In genomic region chr11:98981997-98982772, GRCm38 (mm10) we compare ENCODE assay signal across 9 mouse cellular contexts. TPM values are rescaled to one million over a fixed set of nuclear protein-coding genes. Genes with fewer than 3 reads are reported as not detected.
DNase-seq lines count a peak whose midpoint lies in the region; ATAC-seq and TF ChIP-seq lines count a peak whose summit lies in the region.
"Had no signal": no experiment of that assay in that cellular context is flagged by ENCODE, and none has a peak within 500 bp of the region (broad histone marks: within the 10 kb centered on the region; RNA-seq: fewer than 3 reads in every experiment).

No protein-coding gene starts in this region.

- no peaks in the 10 kb centered on the region for H3K9me3 ChIP-seq in heart, embryonic 16.5 days (replicated peaks; ENCODE audit: control insufficient read depth, low read length)
- H3K9me3 ChIP-seq in lung, postnatal 0 days (ENCODE audit: low read length) = no peaks in the 10 kb centered on the region

- peak overlapping the region; percentile 81 for H3K9ac ChIP-seq in heart, embryonic 16.5 days (ENCODE audit: low read length)
- no peak overlapping the region for H3K9ac ChIP-seq in lung, postnatal 0 days (replicated peaks; ENCODE audit: low read depth)

- peak overlapping the region; percentile 99 for H3K4me2 ChIP-seq in heart, embryonic 16.5 days (ENCODE audit: low read depth, low read length)
- peak overlapping the region; percentile 98 for H3K4me2 ChIP-seq in lung, postnatal 0 days (replicated peaks; ENCODE audit: low read depth, low read length)

- H3K36me3 ChIP-seq in heart, embryonic 16.5 days (ENCODE audit: control insufficient read depth, insufficient read depth) = no peaks in the 10 kb centered on the region
- H3K36me3 ChIP-seq in lung, postnatal 0 days (ENCODE audit: insufficient read depth, low read length) = no peaks in the 10 kb centered on the region

- peaks cover 27% of the 10 kb centered on the region for H3K4me1 ChIP-seq in heart, embryonic 16.5 days (ENCODE audit: control insufficient read depth, insufficient read depth, low read length)
- peaks cover 3% of the 10 kb centered on the region; the same call in 1 of the 2 replicates for H3K4me1 ChIP-seq in lung, postnatal 0 days (ENCODE audit: insufficient read depth, low read depth, low read length)

- TF ChIP-seq CTCF in lung, postnatal 0 days (IDR thresholded peaks at IDR 0.05) = peak; percentile 81

- no peaks in the 10 kb centered on the region; the same call in 1 of the 2 replicates for H3K27me3 ChIP-seq in heart, embryonic 16.5 days (ENCODE audit: control insufficient read depth, insufficient read depth, low read length)
- no peaks in the 10 kb centered on the region; the same call in 1 of the 2 replicates for H3K27me3 ChIP-seq in lung, postnatal 0 days (replicated peaks; ENCODE audit: insufficient read depth, low read length)

- ATAC-seq in common myeloid progenitor, adult 5-6 weeks (replicated peaks; ENCODE audit: low read depth, poor library complexity, severe bottlenecking) = peak; percentile 51
- ATAC-seq in heart, embryonic 16.5 days (replicated peaks; ENCODE audit: extremely low read depth, insufficient read depth, low FRiP score) = peak; percentile 43
- peak; percentile 60 for ATAC-seq in lung, postnatal 0 days

- H3K4me3 ChIP-seq in heart, embryonic 16.5 days (ENCODE audit: low read length) = peak overlapping the region; percentile 69
- H3K4me3 ChIP-seq in lung, postnatal 0 days (ENCODE audit: low read depth, low read length) = peak overlapping the region; percentile 55

- peak overlapping the region; percentile 49; the same call in 1 of the 2 replicates for H3K27ac ChIP-seq in heart, embryonic 16.5 days (ENCODE audit: low read length)
- no peak overlapping the region for H3K27ac ChIP-seq in lung, postnatal 0 days (ENCODE audit: low read length)
- H3K27ac ChIP-seq: macrophage had no signal

- peak; percentile 51 to 55 for DNase-seq in adrenal gland, adult 18-20 months (ENCODE audit: low spot score in 2 of 2)
- no peak for DNase-seq in adrenal gland, adult 8-10 months
- peak; percentile 86 for DNase-seq in MN1 (ENCODE audit: low spot score)
- peak; percentile 74 for DNase-seq in kidney, postnatal 14 days
- peak; percentile 70 for DNase-seq in lung, postnatal 0 days (ENCODE audit: low spot score)
- peak; percentile 60 for DNase-seq in retina, postnatal 7 days (ENCODE audit: low read depth, low spot score)

- TF ChIP-seq EP300 in lung, postnatal 0 days (IDR thresholded peaks at IDR 0.05) = no peak

- WGBS in heart, embryonic 16.5 days = under 1% methylated on average over 94 of the region's 94 CpGs
- under 1% methylated on average over 86 of the region's 94 CpGs for WGBS in lung, postnatal 0 days

RNA-seq across cellular contexts. Expression of gene Gjd3, which starts 0.6 kb away (rescaled TPM):
- total RNA-seq in adrenal gland, adult 18-20 months (2021) = not detected
- total RNA-seq in adrenal gland, adult 8-10 months (2022) = not detected
- total RNA-seq in common myeloid progenitor, adult 5-6 weeks (2017) = not detected in 2 replicates
- 4.1 and 4.5 TPM in 2 replicates for polyA plus RNA-seq in heart, embryonic 16.5 days (2015; fragmentation: Nextera tagmentation; extraction: Ambion mirVana)
- polyA plus RNA-seq in lung, postnatal 0 days (2015; fragmentation: Nextera tagmentation; extraction: Ambion mirVana) = 0.56 and 1.0 TPM in 2 replicates
- polyA plus RNA-seq: macrophage had no signal

RNA-seq across cellular contexts. Expression of gene Top2a, which starts 41.8 kb away (rescaled TPM):
- 1 to 10 TPM; 3.2 to 4.3 TPM for total RNA-seq in adrenal gland, adult 18-20 months (2021)
- 1 to 10 TPM; 3.1 to 8.3 (median 6.1) TPM for total RNA-seq in adrenal gland, adult 8-10 months (2022)
- 622 and 650 TPM in 2 replicates for total RNA-seq in common myeloid progenitor, adult 5-6 weeks (2017)
- polyA plus RNA-seq in heart, embryonic 16.5 days (2015; fragmentation: Nextera tagmentation; extraction: Ambion mirVana) = 162 and 179 TPM in 2 replicates
- 11.1 and 16.9 TPM in 2 replicates for polyA plus RNA-seq in lung, postnatal 0 days (2015; fragmentation: Nextera tagmentation; extraction: Ambion mirVana)

RNA-seq across cellular contexts. Expression of gene Rara, which starts 54.6 kb away (rescaled TPM):
- total RNA-seq in adrenal gland, adult 18-20 months (2021) = 10 to 100 TPM; 16.2 to 16.7 TPM
- 10 to 100 TPM; 21.3 to 36.8 (median 30.8) TPM for total RNA-seq in adrenal gland, adult 8-10 months (2022)
- total RNA-seq in common myeloid progenitor, adult 5-6 weeks (2017) = 1.2 and 5.6 TPM in 2 replicates
- polyA plus RNA-seq in heart, embryonic 16.5 days (2015; fragmentation: Nextera tagmentation; extraction: Ambion mirVana) = 28.2 and 28.6 TPM in 2 replicates
- polyA plus RNA-seq in lung, postnatal 0 days (2015; fragmentation: Nextera tagmentation; extraction: Ambion mirVana) = 26.2 and 28.8 TPM in 2 replicates

RNA-seq across cellular contexts. Expression of gene Igfbp4, which starts 58.9 kb away (rescaled TPM):
- total RNA-seq in adrenal gland, adult 18-20 months (2021) = 100 to 1,000 TPM in 1 of 2 experiments, 10 to 100 TPM in 1; 74.6 to 150 TPM
- total RNA-seq in adrenal gland, adult 8-10 months (2022) = 100 to 1,000 TPM in 2 of 4 experiments, 10 to 100 TPM in 2; 84.1 to 133 (median 104) TPM
- total RNA-seq in common myeloid progenitor, adult 5-6 weeks (2017) = 177 and 183 TPM in 2 replicates
- polyA plus RNA-seq in heart, embryonic 16.5 days (2015; fragmentation: Nextera tagmentation; extraction: Ambion mirVana) = 377 and 385 TPM in 2 replicates
- 416 and 433 TPM in 2 replicates for polyA plus RNA-seq in lung, postnatal 0 days (2015; fragmentation: Nextera tagmentation; extraction: Ambion mirVana)

Comparison
In these comparisons a context has a peak if more than half of its experiments do, and no peak if none do; other contexts are left out.
1. RNA of gene Top2a, which starts 41.8 kb away (total RNA-seq): 622 to 650 TPM in common myeloid progenitor, adult 5-6 weeks; 3.1 to 8.3 TPM in adrenal gland, adult 8-10 months and 3.2 to 4.3 TPM in adrenal gland, adult 18-20 months; every median in the first group is over 10 times any median in the second.
2. Peak in every context shown above with its lines, with median percentiles within 50 percentile points of each other: ATAC-seq.